Mouse (Mus musculus): ENCODE data around the gene Cxcl14. TPM values are rescaled to one million over a fixed set of nuclear protein-coding genes. Genes with fewer than 3 reads are reported as not detected.

The Cxcl14 gene
- polyA plus RNA-seq, 1 experiment from 2014 or later: 26.3 TPM

DNA sequence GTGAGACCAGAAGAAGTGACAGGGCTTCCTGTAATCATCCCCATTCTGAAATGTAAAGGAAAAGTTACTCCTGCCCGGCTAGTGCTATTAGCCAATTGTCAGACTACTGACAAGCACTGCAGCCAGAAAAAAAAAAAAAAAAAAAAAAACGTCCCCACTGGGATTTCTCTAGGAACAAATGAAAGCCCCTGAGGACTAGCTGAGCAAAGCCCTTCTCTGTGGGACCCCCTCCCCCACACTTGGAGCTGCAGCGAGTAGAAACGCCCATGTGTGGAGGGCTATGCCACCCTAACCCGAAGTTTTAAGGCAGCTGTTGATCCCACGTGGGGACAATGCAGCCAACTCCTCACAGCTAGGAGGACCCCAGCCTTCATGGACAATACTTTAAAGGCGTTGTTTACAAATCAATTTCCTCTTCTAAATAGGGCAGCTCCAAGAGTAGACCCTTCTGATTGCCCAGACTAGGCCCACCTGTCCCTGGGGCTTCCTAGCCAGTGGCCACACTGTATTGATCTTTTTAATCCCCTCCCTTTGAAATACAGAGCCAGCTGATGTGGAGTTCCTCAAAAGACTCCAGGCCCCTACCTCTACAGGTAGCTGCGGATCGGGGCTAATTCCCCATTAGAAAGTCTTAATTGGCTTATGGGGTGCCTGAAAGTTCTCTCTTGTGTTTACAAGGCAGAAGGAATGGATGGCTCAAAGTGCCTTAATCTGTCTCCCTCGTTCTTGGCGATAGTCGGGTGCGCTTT is 46.6 kb downstream of the Cxcl14 start:
- H3K9me3 ChIP-seq: no peaks in the 10 kb centered on the region
- ATAC-seq (ENCODE audit: low FRiP score): no peak
- H3K27ac ChIP-seq: 0 out of 2 replicates have a peak overlapping the region, but pooled peaks have one; percentile 14
- WGBS: under 1% methylated on average over 13 of the region's 13 CpGs
- H3K4me3 ChIP-seq (replicated peaks): no peak overlapping the region
- H3K27me3 ChIP-seq: peaks cover 90% of the 10 kb centered on the region
- H3K9ac ChIP-seq: no peak overlapping the region
- H3K4me1 ChIP-seq: peaks cover 50% of the 10 kb centered on the region
- H3K36me3 ChIP-seq (replicated peaks): no peaks in the 10 kb centered on the region
- H3K4me2 ChIP-seq: peak overlapping the region; percentile 52; the same call in 1 of the 2 replicates

DNA sequence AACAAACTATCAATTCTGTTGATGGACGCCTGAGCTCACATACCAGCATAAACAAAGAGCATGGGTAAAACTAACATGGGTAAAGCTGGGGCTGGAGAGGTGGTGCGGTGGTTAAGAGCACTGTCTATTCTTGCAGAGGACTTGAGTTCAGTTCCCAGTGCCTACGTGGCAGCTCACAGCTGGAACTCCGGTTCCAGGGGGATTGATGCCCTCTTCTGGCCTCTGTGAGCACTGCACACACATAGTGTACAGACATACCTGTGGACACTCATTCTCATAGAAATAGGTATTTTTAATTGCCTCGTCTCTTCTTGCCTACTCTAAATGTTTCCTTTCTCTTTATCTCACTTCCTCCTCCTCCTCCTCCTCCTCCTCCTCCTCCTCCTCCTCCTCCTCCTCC is 53.2 kb downstream of the Cxcl14 start:
- Histone ChIP-seq H3K4me3 (replicated peaks) (no peak overlapping the region), H3K9ac (no peak overlapping the region), H3K36me3 (replicated peaks) (no peaks in the 10 kb centered on the region), H3K4me2 (no peak overlapping the region), H3K27me3 (peaks cover 69% of the 10 kb centered on the region), H3K4me1 (peaks cover 7% of the 10 kb centered on the region), H3K27ac (no peak overlapping the region), H3K9me3 (0 out of 2 replicates have a peak, but pooled peaks cover 4% of the 10 kb centered on the region)
- 84% methylated on average over 5 of the region's 5 CpGs for WGBS
- no peak for ATAC-seq (ENCODE audit: low FRiP score)

DNA sequence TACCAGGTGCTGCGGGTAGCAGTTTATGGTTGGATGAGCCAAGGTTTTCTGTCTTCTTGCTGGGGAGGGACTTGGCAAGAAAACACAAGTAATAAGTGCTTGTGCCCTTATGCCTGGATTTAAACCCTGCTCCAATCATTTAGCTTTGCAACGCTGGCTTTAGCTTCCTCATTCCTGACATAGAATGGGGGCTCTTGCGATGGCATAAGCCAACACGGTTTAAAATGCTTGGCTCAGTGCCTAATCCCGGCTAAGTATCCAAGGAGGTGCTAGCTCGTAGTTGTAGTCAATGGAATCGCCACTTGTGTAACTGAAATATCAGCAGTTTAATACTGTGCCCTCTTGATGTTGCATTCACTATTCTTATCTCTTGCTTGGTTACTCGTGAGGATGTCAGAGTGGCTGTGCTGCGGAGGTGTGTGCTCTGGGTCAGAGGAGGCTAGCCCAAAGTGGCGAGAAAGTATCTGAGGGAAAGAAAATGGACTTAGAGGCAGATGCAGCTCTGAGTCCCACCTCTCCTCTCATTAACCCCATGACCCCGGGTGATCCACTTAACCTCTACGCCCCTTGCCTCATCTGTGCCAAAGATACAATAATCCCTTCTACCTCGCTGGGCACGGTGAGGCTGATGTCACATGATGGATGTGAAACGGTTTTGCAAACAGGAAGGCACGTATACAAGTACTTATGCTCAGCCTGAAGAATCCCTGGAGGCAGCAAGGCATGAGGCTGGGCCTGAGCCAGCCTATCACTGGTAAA is 56.2 kb downstream of the Cxcl14 start:
- no peak overlapping the region for H3K9ac ChIP-seq
- H3K27ac ChIP-seq: no peak overlapping the region
- WGBS: 30% methylated on average over 16 of the region's 16 CpGs
- 0 out of 2 replicates have a peak, but pooled peaks cover 4% of the 10 kb centered on the region for H3K9me3 ChIP-seq
- no peak overlapping the region for H3K4me3 ChIP-seq (replicated peaks)
- H3K27me3 ChIP-seq: peaks cover 68% of the 10 kb centered on the region
- no peak overlapping the region for H3K4me2 ChIP-seq
- ATAC-seq (ENCODE audit: low FRiP score): no peak
- peaks cover 16% of the 10 kb centered on the region for H3K4me1 ChIP-seq
- H3K36me3 ChIP-seq (replicated peaks): no peaks in the 10 kb centered on the region

Other genes with a start within 250 kb of the Cxcl14 start
- gene H2afy, start 160.2 kb downstream of the Cxcl14 start, polyA plus RNA-seq (2016; fragmentation: Nextera tagmentation; extraction: Ambion mirVana): 651 and 663 TPM in 2 replicates
- gene Tifab, start 117.7 kb downstream of the Cxcl14 start, polyA plus RNA-seq (2016; fragmentation: Nextera tagmentation; extraction: Ambion mirVana): 0.64 and 0.77 TPM in 2 replicates
- 16.2 and 19.5 TPM in 2 replicates for gene Neurog1, start 44.4 kb downstream of the Cxcl14 start, polyA plus RNA-seq (2016; fragmentation: Nextera tagmentation; extraction: Ambion mirVana)
- not detected in 2 replicates for gene Gm3045, start 130.0 kb upstream of the Cxcl14 start, polyA plus RNA-seq (2016; fragmentation: Nextera tagmentation; extraction: Ambion mirVana)
- gene Slc25a48, start 141.8 kb upstream of the Cxcl14 start, polyA plus RNA-seq (2016; fragmentation: Nextera tagmentation; extraction: Ambion mirVana): not detected in 2 replicates
- not detected in 2 replicates for gene Il9, start 185.7 kb upstream of the Cxcl14 start, polyA plus RNA-seq (2016; fragmentation: Nextera tagmentation; extraction: Ambion mirVana)
- gene Fbxl21, start 225.9 kb upstream of the Cxcl14 start, polyA plus RNA-seq (2016; fragmentation: Nextera tagmentation; extraction: Ambion mirVana): 2.0 and 2.4 TPM in 2 replicates